Mouse (Mus musculus): ENCODE measurements at regions not wholly inside any gene's neighbourhood (a gene's known extent, or its start where the extent isn't known, plus 50 kb on each side); places are given as distances from the start of the nearest gene placed in this dataset.

GRCm38 (mm10) chr1:69470614-69471250 is 216.3 kb downstream of the Ikzf2 start:
- peak; percentile 12 for DNase-seq (ENCODE audit: low spot score)

GRCm38 (mm10) chr1:69469158-69469901 is 217.7 kb downstream of the Ikzf2 start:
- no peak for DNase-seq (ENCODE audit: low spot score)

- DNase-seq (ENCODE audit: low spot score) = no peak
These were observed 220.3 kb downstream of the Ikzf2 start for GRCm38 (mm10) chr1:69466534-69467275.

GRCm38 (mm10) chr1:69461191-69461590 is 225.9 kb downstream of the Ikzf2 start:
- DNase-seq (ENCODE audit: low spot score) = no peak

DNA sequence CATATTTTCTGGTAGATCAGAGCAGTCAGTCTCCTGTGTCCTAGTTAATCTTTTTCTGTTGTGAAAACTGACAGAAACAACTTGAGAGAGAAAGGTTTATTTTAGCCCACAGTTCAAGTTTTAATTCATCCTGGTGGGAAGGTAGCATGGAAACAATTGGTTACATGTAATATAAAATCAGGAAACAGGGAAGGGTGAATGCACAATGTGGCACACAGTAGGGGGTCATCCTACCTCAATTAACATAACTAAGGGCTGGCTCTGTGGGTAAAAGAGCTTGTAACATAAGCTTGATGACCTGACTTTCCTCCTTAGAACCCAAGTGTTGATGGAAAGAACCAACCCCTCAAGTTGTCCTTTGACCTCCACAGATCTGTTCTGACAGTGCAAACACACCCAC is 227.1 kb downstream of the Ikzf2 start:
- no peak for DNase-seq (ENCODE audit: low spot score)

DNA sequence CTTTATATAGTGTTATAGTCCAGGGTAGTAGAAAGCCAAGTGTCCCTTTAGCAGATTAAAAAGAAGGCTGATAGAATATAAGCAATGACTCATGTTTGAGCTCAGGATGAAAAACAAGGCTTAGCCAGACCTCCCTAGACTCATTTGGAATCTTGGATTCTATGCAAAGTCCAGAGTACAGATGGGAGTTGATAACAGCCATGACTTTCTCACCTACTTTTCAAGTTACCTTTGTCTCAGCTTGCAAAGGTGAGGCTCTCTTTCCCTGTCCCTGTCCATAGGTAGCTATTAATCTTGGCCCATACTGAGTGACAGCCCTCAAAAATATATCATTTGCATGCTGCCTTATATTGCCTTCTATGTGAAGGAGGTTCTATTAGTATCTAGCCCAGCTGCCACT is 229.6 kb downstream of the Ikzf2 start:
- DNase-seq (ENCODE audit: low spot score) = no peak

DNA sequence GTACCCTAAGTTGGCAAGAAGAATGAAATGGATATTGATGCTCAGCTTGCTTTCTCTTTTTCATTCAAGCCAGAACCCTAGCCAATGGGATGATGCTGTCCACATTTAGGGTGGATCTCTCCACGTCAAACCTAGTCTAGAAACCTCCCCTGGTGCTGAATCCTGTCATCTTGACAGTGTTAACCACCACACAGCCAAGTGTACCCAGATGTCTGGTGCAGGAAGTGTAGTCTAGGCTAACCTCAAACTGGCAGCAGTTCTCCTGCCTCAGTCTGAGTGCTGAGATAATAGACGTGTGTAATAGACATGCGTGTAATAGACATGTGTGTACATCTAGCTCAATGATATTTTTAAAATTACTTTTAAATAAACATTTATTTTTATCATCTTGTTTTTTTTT is 233.1 kb downstream of the Ikzf2 start:
- DNase-seq (ENCODE audit: low spot score) = no peak

DNA sequence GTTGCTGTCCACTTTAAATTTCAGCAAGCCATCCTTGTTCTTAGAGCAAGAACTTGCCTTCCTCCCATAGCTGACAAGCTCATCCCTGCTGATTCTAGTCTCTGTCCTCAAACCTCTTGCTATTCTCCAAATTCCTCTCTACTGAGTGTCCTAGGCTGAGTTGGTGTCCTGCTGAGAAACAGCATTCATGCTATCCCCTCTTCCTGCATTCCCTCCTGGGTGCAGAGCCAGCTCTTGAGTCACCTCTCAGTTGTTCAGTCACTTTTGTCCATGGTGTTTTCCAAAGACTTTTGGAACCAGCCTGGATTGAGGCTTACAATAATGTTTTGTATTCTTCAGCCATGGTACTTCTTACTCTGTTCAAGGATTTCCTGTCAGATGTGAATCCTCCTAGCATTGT is 234.1 kb downstream of the Ikzf2 start:
- no peak for DNase-seq (ENCODE audit: low spot score)

DNA sequence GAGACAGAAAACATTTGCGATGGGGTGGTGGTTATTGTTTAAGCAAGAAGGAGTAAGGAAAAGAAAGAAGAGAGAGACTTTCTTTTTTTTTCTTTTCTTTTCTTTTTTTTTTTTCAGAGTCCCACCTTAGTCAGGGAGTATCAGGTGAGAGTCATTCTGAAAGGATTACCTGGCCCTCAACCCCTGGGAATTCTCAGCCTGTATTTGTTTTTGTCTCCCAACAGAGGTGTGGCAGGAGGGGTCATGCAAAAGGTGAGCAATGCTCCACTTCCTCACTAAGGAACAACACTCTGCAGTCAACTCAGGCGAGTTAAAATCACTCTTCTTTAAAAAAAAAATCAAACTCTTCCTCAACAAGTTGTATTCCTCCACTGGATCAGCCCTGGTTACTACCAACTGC is 236.6 kb downstream of the Ikzf2 start:
- DNase-seq (ENCODE audit: low spot score) = no peak

DNA sequence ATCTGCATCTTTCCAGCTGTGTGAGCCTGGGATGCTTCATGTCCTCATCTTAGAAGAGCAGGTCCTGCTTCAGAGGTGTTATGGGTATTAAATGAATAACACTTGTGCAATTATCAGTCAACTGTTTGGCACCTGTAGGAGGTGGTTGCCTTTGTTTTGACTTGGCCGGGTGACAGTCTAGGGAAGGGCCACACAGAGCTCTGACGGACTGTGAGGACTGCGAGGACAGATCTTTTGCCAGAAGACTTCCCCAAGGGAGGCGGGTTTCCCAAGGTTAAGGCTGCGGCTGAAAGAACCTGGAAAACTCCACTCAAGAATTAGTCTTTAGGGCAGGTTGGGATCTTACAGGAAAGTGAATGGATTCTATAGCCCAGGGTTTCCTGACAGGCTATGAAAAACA is 239.8 kb downstream of the Ikzf2 start:
- DNase-seq (ENCODE audit: low spot score) = no peak

DNA sequence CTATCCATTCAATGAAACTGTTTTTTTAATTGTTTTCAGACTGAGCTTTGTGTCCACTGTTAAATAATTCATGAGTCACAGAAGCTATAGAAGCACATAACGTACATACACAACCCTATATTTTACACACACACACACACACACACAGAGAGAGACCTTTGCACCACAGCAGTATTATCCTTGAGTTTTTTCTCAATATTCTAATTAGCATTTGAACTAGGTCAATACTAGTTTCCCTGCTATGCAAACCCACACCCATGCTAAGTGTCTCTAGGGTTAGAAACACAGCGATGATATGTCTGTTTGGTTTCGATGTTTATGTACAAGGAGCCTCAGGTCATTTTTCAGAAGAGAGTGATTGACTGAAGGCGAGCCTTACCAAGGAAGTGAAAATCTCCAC is 242.3 kb downstream of the Ikzf2 start:
- no peak for DNase-seq (ENCODE audit: low spot score)

DNA sequence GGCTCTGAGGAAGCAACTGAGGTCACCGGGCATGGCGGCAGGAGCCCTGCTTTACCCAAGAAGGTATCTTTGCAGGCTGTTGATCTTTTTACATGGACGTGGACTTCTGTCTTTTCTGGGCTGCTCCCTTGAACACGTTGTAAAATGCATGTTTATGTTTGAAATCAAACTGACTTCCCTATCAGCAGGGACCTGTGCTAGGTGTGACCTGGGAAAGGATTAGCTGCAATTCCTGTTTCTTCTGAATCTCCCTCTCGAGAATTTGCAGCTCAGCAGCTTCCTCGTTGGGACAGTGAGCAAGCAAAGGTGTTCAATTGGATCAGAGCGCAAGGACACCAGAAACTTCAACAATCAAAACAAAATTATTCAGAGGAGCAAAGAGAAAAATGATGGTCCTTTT is 243.6 kb downstream of the Ikzf2 start:
- DNase-seq (ENCODE audit: low spot score) = no peak

DNA sequence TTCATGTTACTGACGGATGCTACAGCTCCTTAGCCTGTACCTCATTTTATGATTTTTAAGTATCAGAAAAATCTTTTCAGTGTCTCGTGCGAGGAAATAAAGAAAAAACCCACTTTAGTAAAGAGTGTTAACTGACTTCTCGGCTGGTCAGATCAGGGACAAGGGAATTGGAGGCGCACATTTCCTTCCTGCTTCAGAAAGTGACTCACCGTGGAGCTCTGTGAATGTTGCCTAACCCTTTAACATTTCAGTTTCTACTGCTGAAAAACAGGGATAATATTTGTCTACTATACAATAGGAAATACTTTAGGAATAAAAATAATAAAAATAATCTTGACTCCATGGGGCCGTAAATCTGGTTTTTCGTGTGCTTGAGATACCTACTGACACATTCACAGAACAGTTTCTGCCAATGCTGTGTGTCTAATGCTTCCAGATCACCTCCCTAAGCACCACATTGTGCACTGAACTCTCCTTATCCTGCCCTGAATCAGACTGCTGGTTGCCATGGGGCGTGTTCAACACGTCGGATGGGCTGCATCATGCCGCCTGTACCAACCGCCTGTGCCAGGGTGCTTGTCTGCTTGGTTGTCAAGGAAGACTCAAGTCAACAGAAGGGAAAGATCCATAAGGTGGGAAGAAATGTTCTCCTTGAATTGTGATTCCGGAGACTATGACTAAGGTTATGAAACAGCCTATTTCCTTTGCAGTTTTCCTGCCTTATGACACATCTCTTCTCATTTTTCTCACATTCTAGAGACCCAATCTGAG is 246.3 kb downstream of the Ikzf2 start:
- DNase-seq (ENCODE audit: low spot score) = peak; percentile 60

DNA sequence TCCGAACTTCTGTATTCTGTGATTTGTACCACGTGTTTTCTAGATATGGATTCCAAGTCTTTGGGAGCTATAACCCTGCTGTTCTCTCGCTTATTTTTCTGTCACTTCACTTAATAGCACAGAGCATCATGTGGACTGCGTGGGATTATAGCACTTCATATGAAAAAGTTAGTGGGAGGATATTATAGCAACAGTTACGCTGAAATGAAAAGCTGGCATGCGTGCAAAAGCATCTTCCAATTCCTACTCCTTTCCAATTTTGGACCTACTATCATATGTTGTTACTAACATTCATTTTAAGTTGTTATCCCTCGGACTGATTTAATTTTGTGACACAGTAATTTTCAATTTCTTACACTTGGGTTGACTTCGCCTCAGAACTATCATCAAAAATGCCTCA is 250.0 kb downstream of the Ikzf2 start:
- no peak for DNase-seq (ENCODE audit: low spot score)

GRCm38 (mm10) chr1:69433655-69434357 is 253.2 kb downstream of the Ikzf2 start:
- peak; percentile 31 for DNase-seq (ENCODE audit: low spot score)

DNA sequence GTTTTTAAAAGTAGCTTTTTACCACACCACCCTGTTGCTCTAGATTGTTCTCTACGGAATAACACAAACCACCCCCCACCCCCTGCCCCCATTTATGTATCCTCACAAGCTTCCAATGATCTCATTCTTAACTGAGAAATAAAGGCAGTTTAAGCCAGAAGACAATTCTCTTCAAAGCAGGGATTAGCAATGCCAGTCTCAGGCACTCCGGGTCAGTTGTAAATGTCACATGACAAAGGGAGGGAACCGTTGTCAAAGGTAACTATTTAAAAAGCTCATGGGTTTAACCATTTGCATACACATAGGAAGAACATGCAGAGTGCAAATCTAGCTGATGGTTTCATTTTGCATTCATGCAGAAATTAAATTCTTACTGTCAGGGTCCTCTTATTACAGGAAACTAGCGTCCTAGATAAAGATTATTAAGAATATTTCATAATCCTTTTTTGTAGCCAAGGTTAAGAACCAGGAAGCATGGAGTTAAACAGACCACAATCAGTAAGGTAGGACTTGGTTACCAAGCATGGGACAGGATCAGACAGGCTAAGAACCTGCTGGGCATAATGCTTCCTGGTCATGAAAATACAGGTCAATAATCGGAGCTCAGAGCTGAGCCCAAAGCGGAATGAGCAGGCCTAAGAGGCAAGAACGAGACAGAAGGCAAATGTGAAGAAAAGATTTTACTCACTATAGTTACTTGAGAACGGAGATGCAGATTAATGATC is 256.2 kb downstream of the Ikzf2 start:
- peak; percentile 24 for DNase-seq (ENCODE audit: low spot score)

DNA sequence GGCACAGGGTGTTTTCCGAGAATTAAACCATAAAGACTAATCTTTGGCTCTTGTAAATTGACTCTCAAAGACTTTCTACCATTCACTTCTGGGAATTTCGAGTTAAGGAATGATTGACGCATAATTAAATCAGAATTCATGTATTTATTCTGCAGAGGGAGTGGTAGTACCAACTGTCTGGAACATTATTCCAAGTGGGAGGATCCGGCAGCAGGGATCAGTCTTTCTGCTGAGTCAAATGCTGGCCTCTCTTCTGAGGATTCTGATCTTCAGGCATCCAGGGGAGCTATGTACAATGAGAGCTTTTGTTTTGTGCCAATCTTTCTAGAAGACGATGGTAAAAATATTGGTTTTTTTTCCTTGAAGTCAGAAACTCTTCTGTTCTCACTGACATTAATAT is 257.4 kb downstream of the Ikzf2 start:
- DNase-seq (ENCODE audit: low spot score) = no peak

DNA sequence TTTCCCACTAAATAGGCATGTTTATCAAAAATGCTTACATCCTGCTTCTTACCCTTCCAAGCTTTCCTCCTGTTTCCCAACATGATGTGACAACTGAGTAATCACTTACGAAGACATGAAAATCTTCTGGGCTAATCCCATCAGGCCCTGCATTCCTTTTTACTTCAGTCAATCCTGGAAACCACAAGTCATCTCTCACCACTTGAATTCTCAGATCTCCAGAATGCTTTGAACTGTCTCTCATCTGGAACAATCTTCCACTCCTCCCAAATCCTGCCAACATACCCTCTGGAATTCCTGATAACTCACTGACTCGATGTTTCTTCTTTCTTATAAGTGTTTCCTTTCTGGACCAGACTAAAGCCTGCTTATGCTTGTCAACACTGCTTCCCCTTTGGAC is 289.4 kb downstream of the Ikzf2 start:
- DNase-seq (ENCODE audit: low spot score) = no peak

- no peak for DNase-seq (ENCODE audit: low spot score)
These were observed 274.5 kb upstream of the Erbb4 start for GRCm38 (mm10) chr1:69382374-69382773.

DNA sequence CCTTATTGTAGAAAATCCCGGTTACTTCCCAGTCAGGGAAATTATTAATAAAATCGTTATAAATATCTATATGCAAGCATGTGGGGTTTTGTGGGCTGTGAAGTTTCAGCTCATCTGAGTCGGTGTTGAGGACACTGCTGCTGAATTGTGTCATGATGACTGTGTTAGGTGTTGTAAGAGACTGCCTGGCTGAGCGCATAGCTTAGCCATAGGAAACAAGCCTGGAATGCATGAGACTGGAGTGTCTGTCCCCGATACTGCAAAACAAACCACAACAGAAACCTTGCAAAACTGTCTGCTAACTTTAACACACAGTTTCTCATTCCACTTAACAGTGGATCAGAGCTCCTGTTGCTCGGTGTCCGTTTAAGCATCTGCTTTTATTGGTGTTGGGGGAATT is 271.9 kb upstream of the Erbb4 start:
- DNase-seq (ENCODE audit: low spot score) = no peak

All from urinary bladder, postnatal 14 days (tissue).